Mouse (Mus musculus): ENCODE data around the gene Yes1.
"Not testable (repeated sequence)": the region's sequence is repeated elsewhere in the genome, so short reads cannot be mapped to it uniquely, and the experiment has no call there.

Gene Yes1

GRCm38 (mm10) chr5:32610801-32611340, at the start of gene Yes1:
Gene Yes1, plus strand, starts transcription at chr5:32611171.
- DNase-seq: peak; percentile 73

- no peak for DNase-seq
Measured at GRCm38 (mm10) chr5:32564697-32565096, 46.3 kb upstream of the Yes1 start.

- no peak for DNase-seq
Measured at GRCm38 (mm10) chr5:32571802-32572201, 39.2 kb upstream of the Yes1 start.

GRCm38 (mm10) chr5:32588136-32588535, 22.8 kb upstream of the Yes1 start:
- DNase-seq: peak; percentile 44

GRCm38 (mm10) chr5:32593793-32594192, 17.2 kb upstream of the Yes1 start:
- no peak for DNase-seq

- no peak for DNase-seq
Measured at GRCm38 (mm10) chr5:32594358-32594757, 16.6 kb upstream of the Yes1 start.

- DNase-seq: no peak
Measured at GRCm38 (mm10) chr5:32605911-32606310, 5.1 kb upstream of the Yes1 start.

GRCm38 (mm10) chr5:32607776-32608355, 3.1 kb upstream of the Yes1 start:
- DNase-seq: no peak

- no peak for DNase-seq
Measured at GRCm38 (mm10) chr5:32608516-32608915, 2.5 kb upstream of the Yes1 start.

GRCm38 (mm10) chr5:32610064-32610800, 739 bp upstream of the Yes1 start:
- peak; percentile 55 for DNase-seq

GRCm38 (mm10) chr5:32611341-32611961, 480 bp downstream of the Yes1 start:
- DNase-seq: no peak

GRCm38 (mm10) chr5:32614291-32614690, 3.3 kb downstream of the Yes1 start:
- DNase-seq: no peak

- peak; percentile 5 for DNase-seq
Measured at GRCm38 (mm10) chr5:32614691-32615090, 3.7 kb downstream of the Yes1 start.

- DNase-seq: not testable (repeated sequence)
Measured at GRCm38 (mm10) chr5:32616489-32616888, 5.5 kb downstream of the Yes1 start.

- no peak for DNase-seq
Measured at GRCm38 (mm10) chr5:32617851-32618250, 6.9 kb downstream of the Yes1 start.

GRCm38 (mm10) chr5:32623649-32624048, 12.7 kb downstream of the Yes1 start:
- no peak for DNase-seq

GRCm38 (mm10) chr5:32624777-32625176, 13.8 kb downstream of the Yes1 start:
- no peak for DNase-seq

- no peak for DNase-seq
Measured at GRCm38 (mm10) chr5:32633185-32633584, 22.2 kb downstream of the Yes1 start.

- DNase-seq: peak; percentile 16
Measured at GRCm38 (mm10) chr5:32657386-32657785, 46.4 kb downstream of the Yes1 start.

- DNase-seq: no peak
Measured at GRCm38 (mm10) chr5:32682475-32682874, 71.5 kb downstream of the Yes1 start.

GRCm38 (mm10) chr5:32693411-32693810, 82.4 kb downstream of the Yes1 start:
- DNase-seq: no peak

GRCm38 (mm10) chr5:32697208-32697867, 86.4 kb downstream of the Yes1 start:
- no peak for DNase-seq

- DNase-seq: no peak
Measured at GRCm38 (mm10) chr5:32706226-32706780, 95.3 kb downstream of the Yes1 start.

Data from cerebellum, adult 8-10 months (tissue).